Mouse (Mus musculus) mesoderm, embryonic 11.5 days (tissue): ENCODE data around the gene Bbof1.

Source experiments
- DNase-seq: peaks from one replicate; pipeline ENCODE4 v3.0.0-alpha.2; 2012; ENCODE audit warnings: low read depth, low spot score

The Bbof1 gene

DNA sequence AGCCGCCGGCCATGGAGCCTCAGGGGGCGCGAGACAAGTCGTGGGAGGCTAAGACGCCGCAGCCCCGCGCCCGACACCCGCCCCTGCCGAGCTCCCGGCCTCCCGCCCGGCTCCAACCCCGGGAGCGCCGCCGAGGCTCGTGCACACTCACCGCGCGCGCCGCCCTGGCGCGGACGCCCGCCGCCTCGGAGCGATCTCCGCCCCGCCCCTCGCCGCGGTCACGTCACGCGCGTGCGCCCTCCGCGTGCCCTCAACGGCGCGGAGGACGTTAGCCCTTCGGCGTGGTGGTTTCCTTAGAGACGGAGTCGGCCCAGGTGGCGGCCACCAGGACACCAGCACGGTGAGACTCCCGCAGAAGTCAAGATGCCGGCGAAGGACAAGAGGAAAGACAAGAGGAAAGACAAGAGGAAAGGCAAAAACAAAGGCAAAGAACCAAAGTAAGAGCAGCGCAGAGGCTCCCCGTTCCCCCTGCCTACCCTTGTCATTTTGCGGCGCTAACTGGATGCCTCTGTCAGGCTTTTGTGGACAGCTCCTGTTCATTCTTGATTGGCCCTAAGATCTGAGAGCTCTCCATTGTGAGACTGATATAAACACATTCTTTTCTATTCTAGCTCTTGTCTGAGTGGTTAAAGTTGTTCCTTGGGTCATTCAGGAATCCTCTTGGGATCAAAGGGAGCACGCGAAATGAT, at the start of gene Bbof1, which contains the start of gene Entpd5:
Bbof1 (plus strand) TSS at position 253 of the 689 bp plus-strand sequence.
Entpd5 (minus strand) TSS at position 211 of the 689 bp plus-strand sequence.
- DNase-seq = peak; percentile 87

DNA sequence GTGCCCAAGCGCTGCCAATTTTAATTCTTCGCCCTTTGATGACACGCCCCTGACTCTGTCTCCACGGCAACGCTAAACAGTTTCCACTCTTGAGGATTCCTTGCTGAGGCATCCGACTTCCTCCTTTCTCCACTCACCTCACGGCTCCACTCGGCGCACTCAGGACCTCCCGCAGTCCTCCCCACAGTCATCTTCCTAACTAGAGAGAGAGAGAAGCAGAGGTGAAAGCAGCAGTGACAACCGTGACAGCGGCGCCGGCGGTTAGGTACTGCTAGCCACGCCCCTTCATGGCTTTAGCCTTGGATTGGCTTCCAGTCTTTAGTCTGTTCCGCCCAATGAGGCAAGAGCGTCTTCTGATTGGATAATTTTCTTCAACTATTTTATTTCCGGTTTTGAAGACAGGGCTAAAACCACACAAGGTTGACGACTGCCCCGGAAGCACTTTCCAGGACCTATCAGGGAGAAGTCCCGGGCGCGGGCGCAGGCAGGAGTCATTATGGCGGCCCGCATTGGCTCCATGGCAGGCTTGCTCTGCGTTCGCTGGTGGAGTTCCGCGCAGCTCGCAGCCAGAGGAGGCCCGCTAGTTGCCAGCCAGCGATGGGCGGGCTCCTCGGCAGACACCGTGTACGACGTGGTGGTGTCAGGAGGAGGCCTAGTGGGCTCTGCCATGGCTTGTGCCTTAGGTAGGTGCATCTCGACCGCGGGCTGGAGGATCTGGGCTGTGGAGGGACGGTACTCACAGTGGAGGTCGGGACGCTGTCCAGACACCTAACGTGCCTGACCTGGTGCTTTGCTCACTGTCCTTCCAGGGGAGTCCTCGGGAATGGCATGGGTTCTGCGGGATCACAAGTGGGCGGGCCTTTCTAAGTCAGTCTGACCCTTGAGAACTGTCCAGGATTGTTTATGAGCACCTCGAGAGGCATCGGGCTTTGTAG, 47.0 kb upstream of the Bbof1 start, which contains the start of the genes Coq6 and Fam161b:
Coq6 (plus strand) TSS at position 103 of the 935 bp plus-strand sequence.
Fam161b (minus strand) TSS at position 279 of the 935 bp plus-strand sequence.
- DNase-seq = peak; percentile 97

DNA sequence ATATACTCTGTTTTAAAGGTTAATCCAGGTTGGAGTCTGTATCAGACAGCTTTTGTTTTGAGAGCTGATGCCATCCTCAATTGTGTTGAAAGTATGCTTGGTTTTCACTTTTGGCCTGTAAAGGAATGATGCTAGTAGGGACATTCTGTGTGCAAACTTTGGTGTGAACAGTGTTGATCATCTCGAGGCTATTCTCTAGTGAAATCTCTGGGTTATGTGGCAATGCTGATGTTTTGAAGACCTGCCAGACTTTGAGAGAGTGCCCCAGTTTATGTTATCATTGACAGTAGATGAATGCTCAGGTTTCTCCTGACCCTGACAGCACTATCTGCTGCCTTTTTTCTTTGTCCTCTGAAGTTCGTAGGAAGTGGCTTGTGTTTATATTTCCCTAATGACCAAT, 46.0 kb upstream of the Bbof1 start:
- no peak for DNase-seq

DNA sequence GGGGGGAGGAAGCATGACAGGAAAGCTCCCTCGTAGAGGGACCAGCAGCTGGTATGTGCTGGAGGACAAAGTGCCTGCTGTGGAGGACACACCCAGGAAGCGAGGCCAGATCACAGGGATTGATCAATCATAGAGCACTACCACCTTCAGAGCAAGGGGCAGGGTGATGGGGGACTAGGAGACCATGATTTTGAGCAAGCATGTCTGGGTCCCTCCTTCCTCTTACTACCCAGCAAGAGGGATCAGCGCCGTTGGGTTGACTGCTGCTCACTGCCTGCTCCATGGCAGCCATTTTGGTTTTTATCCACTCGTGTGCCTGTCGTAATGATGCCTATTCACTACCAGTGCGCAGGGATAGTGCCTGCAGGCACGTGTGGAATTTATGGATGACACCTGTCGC, 44.6 kb upstream of the Bbof1 start:
- DNase-seq = no peak

DNA sequence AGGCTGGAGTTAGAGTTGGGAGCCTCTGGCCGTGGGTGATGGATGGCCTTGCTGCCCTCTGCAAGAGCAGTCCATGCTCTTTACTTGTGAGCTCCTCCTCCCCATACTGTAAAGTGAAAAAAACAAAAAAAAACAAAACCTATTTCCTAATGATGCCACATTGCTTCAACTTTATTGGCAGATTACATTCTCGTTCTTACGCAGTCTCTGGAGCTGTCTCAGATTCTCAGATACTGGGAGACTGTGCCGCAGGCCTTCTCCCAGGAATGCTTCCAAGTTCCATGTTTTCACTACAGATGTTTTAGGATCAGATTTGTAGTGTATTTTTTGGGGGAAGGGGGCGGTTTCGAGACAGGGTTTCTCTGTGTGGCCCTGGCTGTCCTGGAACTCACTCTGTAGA, 43.7 kb upstream of the Bbof1 start:
- DNase-seq = no peak

DNA sequence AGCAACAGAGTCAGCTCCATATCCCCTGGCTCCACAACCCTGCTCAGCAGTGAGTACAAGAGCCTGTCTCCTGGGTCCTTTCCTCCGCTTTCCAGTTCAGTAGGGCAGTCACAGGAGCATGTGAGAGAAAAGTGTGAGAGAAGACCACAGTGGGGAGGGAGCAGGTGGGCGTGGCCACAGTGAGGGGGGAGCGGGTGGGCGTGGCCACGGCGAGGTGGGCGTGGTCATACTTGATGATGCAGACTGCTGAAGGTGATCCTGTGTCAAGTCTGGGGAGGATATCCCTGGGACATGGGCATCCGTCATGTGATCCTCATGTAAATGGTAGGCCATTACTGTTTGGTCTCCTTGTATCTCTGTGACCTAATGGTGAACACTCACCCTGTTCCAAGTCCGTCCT, 41.9 kb upstream of the Bbof1 start:
- DNase-seq = no peak

DNA sequence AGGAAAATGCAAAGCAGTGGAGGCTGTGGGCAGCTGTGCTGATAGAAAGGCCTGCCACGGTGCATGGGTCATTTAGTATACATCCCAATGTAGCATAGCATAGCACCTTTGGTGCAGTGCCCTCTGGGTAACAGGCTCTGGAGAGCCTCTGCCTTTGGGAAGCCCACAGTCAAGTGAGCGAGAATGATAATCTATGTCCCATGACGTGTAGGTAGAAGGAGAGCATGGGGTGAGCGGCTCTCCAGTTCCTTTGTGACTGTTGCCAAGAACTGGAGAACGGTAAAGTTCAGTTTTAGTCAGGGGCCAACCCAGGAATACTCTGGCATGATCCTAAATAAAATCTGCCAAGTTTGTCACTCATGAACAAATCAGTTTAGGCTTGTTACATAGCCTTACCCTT, 37.2 kb upstream of the Bbof1 start:
- DNase-seq = no peak

DNA sequence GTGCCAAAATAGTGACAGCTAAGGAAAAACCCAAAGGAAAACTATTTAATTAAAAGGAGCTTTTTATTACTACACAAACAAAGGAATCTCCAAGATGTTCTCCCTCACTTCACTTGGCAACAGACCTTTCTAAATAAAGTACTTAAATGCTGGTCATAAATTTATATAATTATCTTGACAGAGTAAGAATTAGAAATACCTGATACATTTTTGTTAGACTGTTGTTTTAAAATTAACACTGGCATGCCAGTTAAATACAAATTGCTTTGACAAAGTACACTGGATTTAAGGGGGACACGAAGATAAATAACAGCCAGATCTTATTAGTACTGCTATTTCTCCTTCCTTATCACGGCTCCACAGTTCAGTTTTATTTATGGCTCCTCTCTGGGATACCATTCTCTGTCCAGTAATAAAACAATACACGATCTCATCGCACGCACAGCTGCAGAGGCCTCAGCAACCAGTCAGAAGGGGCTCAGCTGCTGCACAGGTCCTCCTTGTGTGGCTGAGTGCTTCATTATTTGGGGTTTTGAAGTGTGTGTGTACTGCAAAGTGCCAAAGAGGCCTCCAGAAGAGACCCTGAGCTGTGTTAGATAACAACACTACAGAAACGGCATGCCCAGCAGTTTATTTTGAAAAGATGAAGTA, 34.9 kb upstream of the Bbof1 start:
- DNase-seq = no peak

DNA sequence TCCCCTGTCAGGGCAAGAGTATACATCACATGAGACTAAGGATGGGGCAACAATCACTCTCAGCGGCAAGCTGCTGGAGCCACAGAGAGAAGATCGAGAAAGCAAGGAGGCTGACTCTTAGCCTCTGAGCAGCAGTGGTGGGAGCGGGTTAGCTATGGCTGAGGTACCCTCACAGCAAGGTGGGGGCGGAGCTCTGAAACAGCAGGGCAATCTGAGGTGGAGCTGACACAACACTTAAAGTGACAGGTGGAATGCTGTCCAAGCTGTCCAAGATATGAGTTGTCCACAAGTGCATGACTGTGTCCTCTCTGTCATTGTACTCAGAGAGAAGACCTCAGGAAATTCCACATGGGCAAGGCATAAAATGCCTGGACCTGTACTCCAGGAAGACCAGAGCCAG, 26.5 kb upstream of the Bbof1 start:
- DNase-seq = no peak

DNA sequence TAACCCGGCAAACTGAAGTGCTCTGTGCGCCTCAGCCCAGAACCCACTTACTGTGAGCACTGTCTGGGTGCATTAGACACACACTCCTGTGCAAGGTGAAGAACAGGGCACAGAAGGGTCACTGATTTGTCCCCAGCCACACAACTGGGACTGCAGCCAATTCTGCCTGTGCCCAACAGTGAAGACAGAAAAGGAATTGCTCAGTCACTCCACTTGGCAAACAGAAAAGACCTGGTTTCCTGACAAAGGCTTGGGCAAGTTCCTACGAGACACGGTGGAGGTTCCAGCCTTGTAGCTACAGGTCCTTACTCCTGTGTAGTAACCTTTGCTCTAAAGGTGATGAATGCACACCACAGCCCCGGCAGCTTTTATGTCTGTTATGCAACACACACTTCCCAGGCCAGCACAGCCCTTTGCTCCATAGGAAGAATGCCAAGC, 24.2 kb upstream of the Bbof1 start:
- DNase-seq = no peak

DNA sequence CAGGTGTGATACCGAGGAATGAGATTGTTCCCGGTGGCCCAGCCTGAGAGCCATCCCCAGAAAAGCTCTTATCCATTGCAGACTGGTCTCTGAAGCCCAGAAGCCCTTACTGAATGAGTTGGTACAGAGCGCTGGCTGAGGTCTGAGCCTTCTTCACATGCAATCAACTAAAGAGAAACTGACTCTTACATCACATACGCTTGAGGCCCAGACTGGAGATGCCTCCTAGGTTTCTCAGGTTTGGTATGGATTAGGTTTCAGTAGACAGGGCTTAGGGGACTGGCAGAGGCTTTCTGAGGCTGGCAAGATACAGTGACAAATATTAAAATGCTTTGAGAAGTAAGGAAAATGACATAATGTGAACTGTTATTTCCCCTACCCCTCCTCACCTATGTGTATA, 23.5 kb upstream of the Bbof1 start:
- DNase-seq = no peak

DNA sequence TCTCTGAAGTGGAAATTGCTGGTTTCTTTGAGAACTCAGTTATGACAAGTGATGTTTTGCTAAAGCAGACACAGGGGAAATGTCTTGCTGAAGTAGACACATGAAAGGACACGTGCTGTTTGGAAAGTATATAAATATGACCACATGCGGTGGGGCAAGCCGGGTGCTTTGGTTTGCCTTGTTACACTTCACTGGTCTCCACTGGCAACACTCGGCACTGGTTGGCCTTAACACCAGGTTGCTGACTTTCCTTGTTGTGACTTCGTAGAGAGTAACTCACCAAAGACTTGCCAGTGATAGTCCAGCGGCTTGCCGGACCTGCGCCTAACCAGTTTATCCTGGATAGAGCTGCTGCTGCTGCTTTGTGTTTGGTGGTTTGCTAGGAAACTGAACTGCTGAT, 20.8 kb upstream of the Bbof1 start:
- no peak for DNase-seq

DNA sequence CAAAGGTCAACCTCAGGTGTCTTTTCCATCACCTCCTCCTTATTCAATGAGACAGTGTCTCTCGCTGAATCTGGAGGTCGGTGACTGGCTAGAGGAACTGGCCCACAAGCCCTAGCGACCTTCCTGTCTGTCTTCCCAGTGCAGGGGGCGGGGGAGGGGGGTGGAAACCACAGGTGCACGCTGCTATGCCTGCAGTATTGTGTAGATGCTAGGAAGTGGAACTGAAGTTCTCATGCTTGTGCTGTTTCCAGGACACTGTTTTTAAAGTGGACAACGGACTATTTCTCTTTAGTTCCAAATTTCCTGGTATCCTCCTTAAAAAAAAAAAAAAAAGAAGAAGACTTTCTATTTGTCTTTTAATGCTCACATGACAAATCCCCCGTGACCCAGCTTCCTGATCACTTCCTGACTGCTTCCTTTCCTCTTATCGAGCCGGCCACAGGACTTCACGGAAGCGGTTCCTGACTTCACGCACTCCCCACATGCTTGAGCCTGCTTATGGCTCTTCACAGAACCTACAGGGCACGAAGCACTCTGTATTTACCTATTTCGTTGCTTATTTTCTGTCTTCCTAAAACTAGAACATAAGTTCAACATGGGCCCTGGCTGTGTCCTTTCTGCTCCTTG, 20.0 kb upstream of the Bbof1 start:
- no peak for DNase-seq

DNA sequence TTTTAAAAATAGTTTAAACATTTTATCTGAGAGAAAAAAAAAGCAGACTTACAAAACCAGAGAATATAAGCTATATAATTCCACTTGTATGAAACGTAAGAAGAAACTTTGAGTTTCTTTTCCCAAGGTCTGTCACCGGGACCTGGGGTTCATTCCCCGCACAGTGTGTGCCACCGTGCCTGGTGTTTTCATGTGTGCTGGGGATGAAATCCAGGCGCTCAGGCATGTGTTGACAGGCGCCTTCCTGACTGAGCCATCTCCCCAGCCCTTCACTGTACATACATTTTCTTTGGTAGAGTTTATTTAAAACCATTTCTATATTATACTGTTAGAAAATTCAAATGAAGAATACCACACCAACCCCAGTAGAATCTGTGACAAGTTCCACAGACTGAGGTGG, 18.5 kb upstream of the Bbof1 start:
- DNase-seq = no peak

DNA sequence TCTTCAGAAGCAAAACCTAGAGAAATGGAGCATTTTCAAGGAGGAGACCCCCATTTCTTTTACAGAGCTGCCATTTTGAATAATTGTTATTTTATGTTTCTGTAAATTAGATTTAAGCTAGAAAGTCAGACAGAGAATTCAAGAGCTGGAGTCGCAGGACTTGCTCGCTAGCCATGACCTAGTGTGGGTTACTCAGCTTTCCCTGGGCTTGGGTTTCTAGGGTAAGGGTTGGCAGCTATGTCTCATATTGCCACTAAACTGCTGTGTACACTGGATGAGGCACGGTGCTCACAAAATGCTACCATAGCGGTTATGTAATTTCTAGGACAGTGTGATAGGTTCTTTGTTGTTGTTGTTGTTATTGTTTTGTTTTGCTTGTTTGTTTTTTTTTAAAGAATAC, 16.2 kb upstream of the Bbof1 start:
- no peak for DNase-seq

DNA sequence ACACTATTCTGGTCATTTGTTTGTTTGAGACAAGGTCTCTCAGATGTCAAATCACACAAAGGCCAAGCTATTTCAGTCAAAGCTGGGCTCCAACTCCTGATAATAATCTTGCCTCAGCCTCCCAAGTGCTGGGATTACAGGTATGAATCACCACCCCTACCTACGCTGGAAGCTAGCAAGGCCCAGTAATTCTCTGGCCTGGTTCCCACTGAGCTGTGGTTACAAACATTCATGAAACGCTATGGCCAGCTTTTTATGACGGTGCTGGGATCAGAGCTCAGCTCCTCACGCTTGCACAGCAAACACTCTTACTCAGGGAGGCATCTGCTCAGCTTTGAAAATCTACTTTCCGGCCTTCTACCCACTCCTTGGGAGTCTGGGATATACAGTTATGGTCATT, 15.0 kb upstream of the Bbof1 start:
- DNase-seq = no peak

DNA sequence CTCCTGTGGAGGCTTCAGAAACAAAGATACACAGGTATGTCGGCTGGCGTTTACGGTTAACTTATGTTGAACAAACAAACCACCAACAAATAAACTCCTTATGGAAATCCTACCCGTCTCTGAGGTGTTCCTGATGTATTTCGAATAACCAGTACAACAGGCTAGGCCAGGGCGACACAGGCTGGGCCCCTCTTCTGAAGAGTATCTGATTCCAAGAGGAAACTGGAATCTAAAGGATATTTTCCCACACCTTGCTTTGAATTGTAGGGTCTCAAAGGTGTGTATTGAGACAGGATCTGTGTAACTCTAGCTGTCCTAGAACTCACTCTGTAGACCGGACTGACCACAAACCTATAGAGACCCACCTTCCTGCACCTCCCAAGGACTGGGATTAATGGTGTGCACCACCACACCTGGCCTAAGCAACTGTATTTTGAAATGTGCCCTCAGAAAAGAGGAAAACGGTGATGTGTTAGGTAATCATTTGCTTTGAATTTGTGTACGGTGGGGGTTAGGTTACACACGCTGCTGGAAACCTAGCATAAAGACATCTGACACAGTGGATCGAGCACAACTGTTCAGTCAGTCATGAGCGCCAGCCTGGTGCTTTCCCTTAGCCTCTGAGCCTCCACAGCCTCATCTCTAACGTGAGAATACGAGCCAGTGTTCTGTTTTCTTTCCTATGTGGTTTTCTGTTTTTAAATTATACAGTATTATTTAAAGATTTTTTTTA, 11.8 kb upstream of the Bbof1 start:
- DNase-seq = no peak

DNA sequence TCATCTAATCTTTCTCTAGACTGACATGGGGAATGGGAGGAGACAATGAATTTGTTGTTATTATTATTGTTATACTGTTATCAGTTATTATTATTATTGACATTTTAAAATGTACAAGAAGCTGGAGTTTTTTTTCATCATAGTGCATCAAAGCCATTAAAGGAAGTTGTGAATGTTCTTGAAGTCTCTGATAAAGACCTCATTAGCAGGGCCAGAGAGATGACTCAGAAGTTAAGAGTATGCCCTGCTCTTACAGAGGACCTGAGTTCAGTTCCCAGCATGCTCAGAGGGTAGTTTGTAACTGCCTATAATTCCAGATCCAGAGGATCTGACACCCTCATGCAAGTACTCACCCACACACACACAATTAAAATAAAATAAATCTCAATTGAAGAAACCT, 11.2 kb upstream of the Bbof1 start:
- no peak for DNase-seq

DNA sequence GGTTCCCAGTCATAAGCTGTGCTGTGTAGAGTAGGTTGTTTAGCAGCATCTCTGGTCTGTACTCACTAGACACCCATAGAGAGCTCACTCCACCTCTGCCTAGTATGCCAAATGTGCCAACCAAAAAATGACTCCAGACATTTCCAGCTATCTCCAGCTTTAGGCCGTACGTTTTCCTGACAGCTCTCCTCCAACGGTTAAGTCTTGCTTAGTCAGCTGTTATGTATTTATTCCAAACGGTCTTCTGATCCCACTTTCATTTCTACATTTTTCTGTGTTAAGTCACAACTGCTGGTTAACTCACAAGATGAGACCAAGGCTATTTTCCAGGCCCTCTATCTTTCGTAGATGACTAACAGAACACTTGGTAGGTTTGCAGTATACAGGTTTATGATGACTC, 10.2 kb upstream of the Bbof1 start:
- no peak for DNase-seq

DNA sequence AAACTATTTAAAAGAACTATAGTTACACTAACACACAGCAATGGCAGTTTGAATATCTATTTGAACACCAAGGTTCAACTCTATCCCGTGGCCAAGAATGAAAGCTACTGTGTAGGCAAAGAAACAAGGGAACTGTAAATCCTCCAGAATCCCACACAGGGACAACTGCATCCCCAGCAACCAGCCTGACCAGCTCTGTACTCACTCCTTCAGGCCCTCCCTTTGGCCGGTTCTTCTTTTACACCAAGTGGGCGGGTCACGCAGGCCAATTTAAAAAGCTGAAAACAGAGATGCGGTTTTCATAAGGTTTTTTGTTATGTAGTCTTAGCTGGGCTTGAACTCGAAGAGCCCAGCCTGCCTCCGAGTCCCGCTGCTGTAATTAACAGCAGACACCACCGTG, 9.7 kb upstream of the Bbof1 start:
- DNase-seq = no peak

DNA sequence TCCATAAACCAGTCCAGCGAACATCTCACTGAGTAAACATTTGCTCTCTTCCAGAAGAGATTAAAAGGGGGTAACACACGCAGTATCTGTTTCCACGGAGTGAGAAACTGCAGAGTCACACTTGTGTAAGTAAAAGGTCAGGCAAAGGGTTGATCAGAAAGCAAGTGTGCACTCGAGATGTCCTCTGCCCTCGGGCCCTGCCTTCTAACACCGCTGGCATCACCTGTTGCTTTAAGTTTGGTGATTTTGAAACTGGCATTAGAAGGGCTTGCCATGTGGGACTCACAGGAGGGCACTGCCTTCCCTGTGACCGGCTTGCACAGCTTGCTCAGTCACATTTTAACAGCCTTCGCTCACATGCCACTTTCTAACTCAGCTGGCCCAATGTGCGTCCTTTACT, 9.2 kb upstream of the Bbof1 start:
- no peak for DNase-seq
